Mouse (Mus musculus) 3T3-L1 (cell line): ENCODE measurements around the gene Klk15.
A peak's percentile ranks its signal among the peaks of the same experiment; 100 is the strongest.
"Not testable (repeated sequence)": the region's sequence is repeated elsewhere in the genome, so short reads cannot be mapped to it uniquely, and the experiment has no call there.

Experiments used
- DNase-seq: peaks from one replicate; pipeline ENCODE4 v3.0.0-alpha.2; 2015; ENCODE audit warnings: low read depth, low spot score

The Klk15 gene

GRCm38 (mm10) chr7:43933440-43933839, at the start of gene Klk15:
Klk15 (plus strand) TSS chr7:43933740.
- no peak for DNase-seq

- no peak for DNase-seq
Measured at GRCm38 (mm10) chr7:43891365-43891764, 42.2 kb upstream of the Klk15 start.

- DNase-seq: no peak
Measured at GRCm38 (mm10) chr7:43891788-43892187, 41.8 kb upstream of the Klk15 start.

- DNase-seq: peak; percentile 91
Measured at GRCm38 (mm10) chr7:43894836-43895235, 38.7 kb upstream of the Klk15 start.

- no peak for DNase-seq
Measured at GRCm38 (mm10) chr7:43914821-43915220, 18.7 kb upstream of the Klk15 start.

- no peak for DNase-seq
Measured at GRCm38 (mm10) chr7:43918426-43918825, 15.1 kb upstream of the Klk15 start.

- no peak for DNase-seq
Measured at GRCm38 (mm10) chr7:43918871-43919270, 14.7 kb upstream of the Klk15 start.

- peak; percentile 84 for DNase-seq
Measured at GRCm38 (mm10) chr7:43919559-43920451, 13.7 kb upstream of the Klk15 start.

- DNase-seq: no peak
Measured at GRCm38 (mm10) chr7:43920582-43920981, 13.0 kb upstream of the Klk15 start.

- DNase-seq: no peak
Measured at GRCm38 (mm10) chr7:43921087-43921486, 12.5 kb upstream of the Klk15 start.

- DNase-seq: no peak
Measured at GRCm38 (mm10) chr7:43921941-43922340, 11.6 kb upstream of the Klk15 start.

- DNase-seq: peak; percentile 55
Measured at GRCm38 (mm10) chr7:43925985-43926384, 7.6 kb upstream of the Klk15 start.

- peak; percentile 12 for DNase-seq
Measured at GRCm38 (mm10) chr7:43928521-43928920, 5.0 kb upstream of the Klk15 start.

GRCm38 (mm10) chr7:43932337-43932736, 1.2 kb upstream of the Klk15 start:
- DNase-seq: no peak

GRCm38 (mm10) chr7:43934747-43935146, 1.2 kb downstream of the Klk15 start:
- DNase-seq: no peak

- no peak for DNase-seq
Measured at GRCm38 (mm10) chr7:43936551-43936950, 3.0 kb downstream of the Klk15 start.

- not testable (repeated sequence) for DNase-seq
Measured at GRCm38 (mm10) chr7:43942293-43942692, 8.8 kb downstream of the Klk15 start.

GRCm38 (mm10) chr7:43944727-43945264, 11.3 kb downstream of the Klk15 start:
- no peak for DNase-seq

- DNase-seq: no peak
Measured at GRCm38 (mm10) chr7:43950364-43950763, 16.8 kb downstream of the Klk15 start, which contains the start of gene Klk1b8. Klk1b8 (plus strand) TSS chr7:43950664.

GRCm38 (mm10) chr7:43952703-43953102, 19.2 kb downstream of the Klk15 start:
- DNase-seq: no peak

GRCm38 (mm10) chr7:43966451-43966850, 32.9 kb downstream of the Klk15 start, which contains the start of gene Klk1b1:
Klk1b1 (plus strand) TSS chr7:43966751.
- DNase-seq: no peak

- DNase-seq: no peak
Measured at GRCm38 (mm10) chr7:43967058-43967457, 33.5 kb downstream of the Klk15 start.

- no peak for DNase-seq
Measured at GRCm38 (mm10) chr7:43967612-43968011, 34.1 kb downstream of the Klk15 start.
